Mouse (Mus musculus): Measurements from ENCODE around the gene Dsn1.

- TF ChIP-seq CTCF (IDR thresholded peaks at IDR 0.05) = no peak
- no peak for TF ChIP-seq EP300 (IDR thresholded peaks at IDR 0.05)
Measured at GRCm38 (mm10) chr2:157048395-157049181, 41.6 kb upstream of the Dsn1 start.
